Mouse (Mus musculus): ENCODE measurements around the gene Snap47. TPM values are rescaled to one million over a fixed set of nuclear protein-coding genes. Genes with fewer than 3 reads are reported as not detected.

Gene Snap47
- 144 and 159 TPM in 2 replicates for polyA plus RNA-seq (2014; fragmentation: Nextera tagmentation; extraction: Ambion mirVana)

DNA sequence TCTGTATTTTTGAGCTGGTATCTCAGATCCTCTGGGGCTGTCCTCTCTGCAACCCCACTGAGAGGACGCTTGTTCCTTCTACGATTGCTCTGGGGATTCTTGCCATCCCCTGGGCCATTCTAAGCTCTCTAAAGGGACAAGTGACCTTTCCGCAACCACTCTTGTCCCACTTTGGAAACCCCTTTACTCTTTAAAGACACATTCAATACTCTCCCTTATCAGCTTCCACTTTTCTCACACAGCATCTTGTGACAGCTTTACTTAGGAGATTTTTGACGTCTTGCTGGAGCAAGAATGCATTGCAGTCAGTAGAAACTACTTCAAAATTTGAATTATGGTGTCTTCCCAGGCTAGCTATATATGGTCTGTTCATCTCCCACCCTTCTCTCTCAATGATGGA lies at the start of gene Snap47:
Gene Snap47, minus strand, starts transcription at position 101 of the 400 bp plus-strand sequence.
- DNase-seq (ENCODE audit: low spot score, missing footprints) (no peak), ATAC-seq (ENCODE audit: low FRiP score) (no peak)
- Histone ChIP-seq H3K9me3 (ENCODE audit: control insufficient read depth, low read length) (no peaks in the 10 kb centered on the region), H3K4me2 (peak within 1 kb of the TSS; percentile 96), H3K36me3 (ENCODE audit: control insufficient read depth, insufficient read depth, low read length) (0 out of 2 replicates have a peak, but pooled peaks cover 5% of the 10 kb centered on the region), H3K9ac (ENCODE audit: low read length) (peak within 1 kb of the TSS; percentile 85), H3K4me1 (ENCODE audit: control insufficient read depth, insufficient read depth, low read length) (peaks cover 7% of the 10 kb centered on the region), H3K27ac (ENCODE audit: low read depth, low read length) (no peak within 1 kb of the TSS), H3K27me3 (ENCODE audit: control insufficient read depth, insufficient read depth, low read length) (no peaks in the 10 kb centered on the region), H3K4me3 (ENCODE audit: low read depth, low read length) (peak within 1 kb of the TSS; percentile 83)
- WGBS, result 80% methylated on average over 4 of the region's 4 CpGs

DNA sequence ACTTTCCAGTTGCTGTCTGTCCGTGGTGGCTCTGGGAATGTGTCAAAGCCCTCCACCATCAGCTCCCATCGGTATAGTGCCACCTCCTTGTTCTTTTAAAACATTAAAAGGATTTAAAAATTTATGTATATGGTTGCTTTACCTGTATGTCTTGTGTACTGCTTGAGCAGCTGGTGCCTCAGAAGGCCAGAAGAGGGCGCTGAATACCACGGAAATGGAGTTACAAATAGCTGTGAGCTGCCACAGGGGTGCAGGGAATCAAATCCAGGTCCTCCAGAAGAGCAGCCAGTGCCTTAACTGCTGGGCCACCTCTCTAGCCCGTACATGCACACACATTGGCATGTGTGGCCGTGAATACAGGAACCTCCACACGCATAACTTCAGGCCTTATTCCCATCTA lies 46.8 kb upstream of the Snap47 start:
- WGBS, result 90% methylated on average over 7 of the region's 7 CpGs
- no peaks in the 10 kb centered on the region for H3K9me3 ChIP-seq (ENCODE audit: control insufficient read depth, low read length)
- no peaks in the 10 kb centered on the region for H3K27me3 ChIP-seq (ENCODE audit: control insufficient read depth, insufficient read depth, low read length)
- H3K4me2 ChIP-seq, result no peak overlapping the region
- no peak overlapping the region for H3K4me3 ChIP-seq (ENCODE audit: low read depth, low read length)
- H3K4me1 ChIP-seq (ENCODE audit: control insufficient read depth, insufficient read depth, low read length), result no peaks in the 10 kb centered on the region
- DNase-seq (ENCODE audit: low spot score, missing footprints) (no peak), ATAC-seq (ENCODE audit: low FRiP score) (no peak)
- H3K36me3 ChIP-seq (ENCODE audit: control insufficient read depth, insufficient read depth, low read length), result peaks cover 49% of the 10 kb centered on the region
- H3K27ac ChIP-seq (ENCODE audit: low read depth, low read length), result no peak overlapping the region
- no peak overlapping the region for H3K9ac ChIP-seq (ENCODE audit: low read length)

DNA sequence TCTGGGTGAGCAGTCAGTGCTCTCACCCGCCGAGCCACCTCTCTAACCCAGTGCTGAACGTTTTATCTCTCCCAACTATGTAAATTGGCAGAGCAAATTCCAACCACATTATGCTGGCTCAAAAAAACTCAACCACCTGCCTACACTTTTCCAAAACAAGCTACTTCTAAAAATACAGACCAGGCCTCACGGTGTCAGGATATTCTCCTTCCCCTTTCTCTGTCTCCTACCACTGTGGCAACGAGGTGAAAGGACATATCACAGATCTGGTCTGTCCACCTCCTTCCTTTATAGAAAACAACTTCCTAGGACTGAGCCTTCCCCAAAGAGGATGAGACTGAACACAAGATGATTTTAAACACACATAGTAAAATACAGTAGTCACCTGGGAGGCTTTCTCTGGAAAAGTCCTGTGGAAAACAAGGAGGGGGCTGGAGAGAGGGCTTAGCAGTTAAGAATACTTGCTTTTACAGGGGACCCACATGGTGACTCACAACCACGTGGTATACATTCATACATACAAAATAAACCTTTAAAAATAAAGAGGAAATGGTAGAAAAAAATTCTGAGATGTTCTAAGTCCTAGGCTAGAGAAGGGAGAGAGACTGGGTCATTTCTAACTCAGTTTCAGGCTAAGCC lies 45.8 kb upstream of the Snap47 start:
- no peak for DNase-seq (ENCODE audit: low spot score, missing footprints)
- H3K27me3 ChIP-seq (ENCODE audit: control insufficient read depth, insufficient read depth, low read length), result no peaks in the 10 kb centered on the region
- peaks cover 47% of the 10 kb centered on the region for H3K36me3 ChIP-seq (ENCODE audit: control insufficient read depth, insufficient read depth, low read length)
- no peak overlapping the region for H3K9ac ChIP-seq (ENCODE audit: low read length)
- H3K4me1 ChIP-seq (ENCODE audit: control insufficient read depth, insufficient read depth, low read length), result no peaks in the 10 kb centered on the region
- WGBS, result 83% methylated on average over 6 of the region's 6 CpGs
- ATAC-seq (ENCODE audit: low FRiP score), result no peak
- no peak overlapping the region for H3K4me3 ChIP-seq (ENCODE audit: low read depth, low read length)
- H3K27ac ChIP-seq (ENCODE audit: low read depth, low read length), result no peak overlapping the region
- no peak overlapping the region for H3K4me2 ChIP-seq
- H3K9me3 ChIP-seq (ENCODE audit: control insufficient read depth, low read length), result no peaks in the 10 kb centered on the region

DNA sequence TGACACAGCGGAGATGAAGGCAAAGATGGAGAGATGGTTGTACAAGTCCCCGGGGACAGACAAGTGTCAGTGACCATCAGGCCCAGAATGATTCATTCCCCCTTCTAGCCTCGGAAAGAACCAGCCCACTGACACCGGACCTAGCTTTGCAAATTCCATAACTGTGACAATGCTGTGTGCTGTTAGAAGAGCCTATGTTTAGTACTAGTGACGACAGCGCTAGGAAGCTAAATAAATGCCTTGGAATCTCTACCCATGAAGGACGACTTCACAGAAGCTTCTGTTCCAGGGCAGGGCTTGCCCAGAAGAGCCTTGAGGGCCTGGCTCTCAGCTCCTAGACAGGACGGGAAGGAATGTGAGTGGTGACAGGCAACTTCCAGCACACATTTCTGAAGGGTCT lies 35.2 kb upstream of the Snap47 start:
- H3K27ac ChIP-seq (ENCODE audit: low read depth, low read length), result no peak overlapping the region

DNA sequence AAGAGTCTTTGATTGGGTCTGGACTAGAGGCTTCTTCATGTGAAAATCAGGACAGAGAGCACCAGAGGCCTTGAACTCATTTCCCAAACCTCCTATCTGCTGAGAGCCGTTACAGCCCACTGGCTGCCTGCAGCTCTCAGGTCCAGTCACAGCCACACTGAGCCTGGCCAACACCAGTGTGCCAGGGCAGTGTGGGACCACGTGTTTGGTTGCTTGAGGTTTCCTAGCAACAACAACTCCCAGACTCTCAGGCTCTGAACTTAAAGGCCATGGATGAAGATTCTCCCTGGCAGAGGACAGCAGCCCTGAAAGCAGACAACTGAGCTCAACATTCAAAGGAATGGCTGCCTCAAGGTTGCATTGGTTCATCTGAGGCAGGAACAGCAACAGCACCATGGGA lies 34.7 kb upstream of the Snap47 start:
- WGBS, result 60% methylated on average over 2 of the region's 2 CpGs
- no peaks in the 10 kb centered on the region for H3K27me3 ChIP-seq (ENCODE audit: control insufficient read depth, insufficient read depth, low read length)
- no peaks in the 10 kb centered on the region for H3K4me1 ChIP-seq (ENCODE audit: control insufficient read depth, insufficient read depth, low read length)
- ATAC-seq (ENCODE audit: low FRiP score) (no peak), DNase-seq (ENCODE audit: low spot score, missing footprints) (no peak)
- no peak overlapping the region for H3K27ac ChIP-seq (ENCODE audit: low read depth, low read length)
- no peak overlapping the region for H3K4me3 ChIP-seq (ENCODE audit: low read depth, low read length)
- H3K9ac ChIP-seq (ENCODE audit: low read length), result no peak overlapping the region
- H3K36me3 ChIP-seq (ENCODE audit: control insufficient read depth, insufficient read depth, low read length), result peaks cover 20% of the 10 kb centered on the region
- no peaks in the 10 kb centered on the region for H3K9me3 ChIP-seq (ENCODE audit: control insufficient read depth, low read length)
- H3K4me2 ChIP-seq, result no peak overlapping the region

More for the DNA sequence above, 35.2 kb upstream of the Snap47 start:
- Histone ChIP-seq H3K4me3 (ENCODE audit: low read depth, low read length) (no peak overlapping the region), H3K27me3 (ENCODE audit: control insufficient read depth, insufficient read depth, low read length) (no peaks in the 10 kb centered on the region), H3K9me3 (ENCODE audit: control insufficient read depth, low read length) (no peaks in the 10 kb centered on the region), H3K9ac (ENCODE audit: low read length) (no peak overlapping the region), H3K4me1 (ENCODE audit: control insufficient read depth, insufficient read depth, low read length) (no peaks in the 10 kb centered on the region), H3K36me3 (ENCODE audit: control insufficient read depth, insufficient read depth, low read length) (peaks cover 22% of the 10 kb centered on the region), H3K4me2 (no peak overlapping the region)
- DNase-seq (ENCODE audit: low spot score, missing footprints) (no peak), ATAC-seq (ENCODE audit: low FRiP score) (no peak)
- 88% methylated on average over 8 of the region's 8 CpGs for WGBS

DNA sequence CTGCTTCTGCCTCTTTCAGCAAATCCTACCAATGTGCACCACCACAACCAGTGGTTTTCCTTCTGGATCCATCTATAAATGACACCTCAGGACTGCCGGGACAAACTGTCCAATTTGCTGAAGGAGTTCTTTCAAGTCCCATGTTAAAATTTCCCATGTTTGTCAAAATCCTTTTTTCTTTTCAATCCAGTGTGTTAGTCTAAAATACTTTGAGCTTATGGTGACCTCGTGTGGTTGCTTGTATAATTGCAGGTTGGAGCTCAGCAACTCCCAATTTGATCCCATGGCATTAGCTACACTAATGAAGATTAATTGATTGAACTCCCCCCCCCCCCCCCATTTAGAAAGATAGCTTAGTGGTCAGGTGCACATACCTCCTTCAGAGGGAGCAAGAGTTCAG lies 32.2 kb upstream of the Snap47 start:
- Histone ChIP-seq H3K27me3 (ENCODE audit: control insufficient read depth, insufficient read depth, low read length) (no peaks in the 10 kb centered on the region), H3K9me3 (ENCODE audit: control insufficient read depth, low read length) (no peaks in the 10 kb centered on the region), H3K4me1 (ENCODE audit: control insufficient read depth, insufficient read depth, low read length) (no peaks in the 10 kb centered on the region), H3K27ac (ENCODE audit: low read depth, low read length) (no peak overlapping the region), H3K36me3 (ENCODE audit: control insufficient read depth, insufficient read depth, low read length) (peaks cover 20% of the 10 kb centered on the region), H3K4me2 (no peak overlapping the region), H3K9ac (ENCODE audit: low read length) (no peak overlapping the region), H3K4me3 (ENCODE audit: low read depth, low read length) (no peak overlapping the region)
- DNase-seq (ENCODE audit: low spot score, missing footprints), result peak; percentile 97
- 13% methylated on average over 2 of the region's 2 CpGs for WGBS
- no peak for ATAC-seq (ENCODE audit: low FRiP score)

DNA sequence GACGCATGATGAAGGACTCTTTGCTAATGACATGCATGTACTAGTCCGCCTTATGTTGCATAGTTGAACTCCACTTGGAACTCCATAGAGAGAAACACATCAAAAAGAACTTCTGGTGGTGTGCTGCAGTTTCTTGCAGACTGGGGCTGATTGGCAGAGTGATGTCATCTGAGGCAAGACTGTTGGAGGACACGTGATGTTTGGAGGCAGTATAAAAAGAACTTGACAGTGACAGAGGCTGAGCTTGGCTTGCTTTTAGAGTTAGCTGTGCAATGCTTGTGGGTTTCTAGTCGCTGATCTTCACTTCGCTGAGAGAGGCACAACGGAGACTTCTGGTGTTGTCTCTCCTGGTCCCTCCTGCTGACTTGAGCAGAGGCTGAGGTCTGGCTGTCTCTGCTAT lies 26.3 kb upstream of the Snap47 start:
- Histone ChIP-seq H3K9me3 (ENCODE audit: control insufficient read depth, low read length) (no peaks in the 10 kb centered on the region), H3K9ac (ENCODE audit: low read length) (no peak overlapping the region), H3K4me3 (ENCODE audit: low read depth, low read length) (no peak overlapping the region), H3K27ac (ENCODE audit: low read depth, low read length) (no peak overlapping the region), H3K4me2 (no peak overlapping the region), H3K4me1 (ENCODE audit: control insufficient read depth, insufficient read depth, low read length) (no peaks in the 10 kb centered on the region), H3K36me3 (ENCODE audit: control insufficient read depth, insufficient read depth, low read length) (no peaks in the 10 kb centered on the region), H3K27me3 (ENCODE audit: control insufficient read depth, insufficient read depth, low read length) (no peaks in the 10 kb centered on the region)
- ATAC-seq (ENCODE audit: low FRiP score) (no peak), DNase-seq (ENCODE audit: low spot score, missing footprints) (no peak)
- 69% methylated on average over 6 of the region's 6 CpGs for WGBS

DNA sequence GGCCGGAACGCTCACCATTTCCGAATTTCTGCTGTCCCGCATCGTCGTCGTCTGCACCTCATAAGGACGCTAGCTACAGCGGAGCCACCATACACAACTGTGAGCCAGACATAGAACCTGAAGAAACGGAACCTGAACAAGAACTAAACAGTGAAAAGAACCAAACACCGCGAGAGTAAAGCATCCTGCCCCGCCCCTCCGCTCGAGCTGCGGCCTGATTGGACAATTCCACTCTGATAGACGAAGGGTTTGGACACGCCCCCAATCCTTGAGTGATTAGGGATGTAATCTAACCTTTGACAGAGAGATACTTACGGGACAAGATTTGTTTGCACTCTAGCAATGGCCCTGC lies 21.3 kb upstream of the Snap47 start, which contains the start of gene Zfp867:
Gene Zfp867, minus strand, starts transcription at position 149 of the 352 bp plus-strand sequence.
- Histone ChIP-seq H3K36me3 (ENCODE audit: control insufficient read depth, insufficient read depth, low read length) (no peaks in the 10 kb centered on the region), H3K27me3 (ENCODE audit: control insufficient read depth, insufficient read depth, low read length) (no peaks in the 10 kb centered on the region), H3K27ac (ENCODE audit: low read depth, low read length) (peak within 1 kb of the TSS; percentile 21; the same call in 1 of the 2 replicates), H3K4me3 (ENCODE audit: low read depth, low read length) (peak within 1 kb of the TSS; percentile 79), H3K9ac (ENCODE audit: low read length) (peak within 1 kb of the TSS; percentile 83), H3K4me2 (peak within 1 kb of the TSS; percentile 64), H3K9me3 (ENCODE audit: control insufficient read depth, low read length) (no peaks in the 10 kb centered on the region), H3K4me1 (ENCODE audit: control insufficient read depth, insufficient read depth, low read length) (peaks cover 4% of the 10 kb centered on the region)
- DNase-seq (ENCODE audit: low spot score, missing footprints) (peak; percentile 99), ATAC-seq (ENCODE audit: low FRiP score) (peak; percentile 90)
- under 1% methylated on average over 19 of the region's 19 CpGs for WGBS

DNA sequence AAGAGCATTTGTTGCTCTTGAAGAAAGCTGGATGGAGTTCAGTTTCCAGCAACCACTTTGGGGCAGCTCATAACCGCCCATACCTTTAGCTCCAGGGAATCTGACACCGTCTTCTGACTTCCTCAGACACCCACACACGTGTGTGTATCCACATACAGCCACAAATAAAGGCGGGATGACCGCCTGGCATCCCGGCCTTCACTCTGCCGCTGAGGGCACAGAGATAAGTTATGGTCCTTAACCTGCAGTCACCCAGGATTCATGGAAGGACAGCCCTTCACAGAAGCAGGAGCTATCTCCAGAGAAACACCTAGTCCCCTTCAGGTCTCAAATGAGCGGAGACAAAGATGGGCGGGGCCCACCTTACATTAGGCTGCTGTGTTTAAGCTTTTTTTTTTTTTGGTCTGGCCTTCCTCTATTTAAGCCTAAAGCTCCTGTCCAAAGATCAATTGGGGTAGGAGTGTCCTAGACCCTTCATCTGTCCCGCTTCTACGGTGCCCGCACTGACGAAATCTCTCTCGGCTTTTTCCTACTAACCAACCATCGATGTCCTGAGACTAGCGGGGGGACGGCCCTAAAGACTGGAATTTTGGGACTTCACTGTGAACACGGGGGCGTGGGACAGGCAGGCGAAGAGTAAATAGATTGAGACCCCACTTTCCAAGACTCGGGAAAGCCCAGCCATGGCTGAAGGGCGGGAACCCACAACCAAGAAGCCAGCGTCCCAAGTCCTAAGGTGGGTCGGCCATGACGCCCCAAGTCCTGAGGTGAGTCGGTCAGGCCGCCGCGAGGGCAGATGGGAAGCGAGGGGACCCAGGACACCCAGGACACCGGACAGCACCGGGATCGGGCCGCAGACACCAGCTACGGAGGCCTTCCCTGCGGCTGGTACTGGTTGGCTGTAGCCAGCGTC lies 20.7 kb upstream of the Snap47 start:
- peak overlapping the region; percentile 21; the same call in 1 of the 2 replicates for H3K27ac ChIP-seq (ENCODE audit: low read depth, low read length)
- DNase-seq (ENCODE audit: low spot score, missing footprints) (peak; percentile 90), ATAC-seq (ENCODE audit: low FRiP score) (peak; percentile 87)
- H3K27me3 ChIP-seq (ENCODE audit: control insufficient read depth, insufficient read depth, low read length), result no peaks in the 10 kb centered on the region
- H3K4me2 ChIP-seq, result peak overlapping the region; percentile 64
- H3K4me1 ChIP-seq (ENCODE audit: control insufficient read depth, insufficient read depth, low read length), result peaks cover 4% of the 10 kb centered on the region
- no peaks in the 10 kb centered on the region for H3K9me3 ChIP-seq (ENCODE audit: control insufficient read depth, low read length)
- peak overlapping the region; percentile 79 for H3K4me3 ChIP-seq (ENCODE audit: low read depth, low read length)
- H3K36me3 ChIP-seq (ENCODE audit: control insufficient read depth, insufficient read depth, low read length), result no peaks in the 10 kb centered on the region
- H3K9ac ChIP-seq (ENCODE audit: low read length), result peak overlapping the region; percentile 83
- WGBS, result 8% methylated on average over 37 of the region's 37 CpGs
